Mouse (Mus musculus): ENCODE results near the gene Cep89. TPM values are rescaled to one million over a fixed set of nuclear protein-coding genes. Genes with fewer than 3 reads are reported as not detected.

Cep89 gene
- polyA plus RNA-seq, 1 experiment from 2014 or later = 25.5 TPM

GRCm38 (mm10) chr7:35448867-35449266 is 52.0 kb downstream of the Cep89 start:
- Histone ChIP-seq H3K4me2 (peak overlapping the region; percentile 12; the same call in 1 of the 2 replicates), H3K36me3 (no peaks in the 10 kb centered on the region), H3K27me3 (replicated peaks) (no peaks in the 10 kb centered on the region), H3K9ac (no peak overlapping the region), H3K27ac (no peak overlapping the region), H3K4me3 (no peak overlapping the region), H3K4me1 (peaks cover 11% of the 10 kb centered on the region), H3K9me3 (replicated peaks) (no peaks in the 10 kb centered on the region)
- no peak for ATAC-seq
- 55% methylated on average over 7 of the region's 7 CpGs for WGBS (ENCODE audit: insufficient replicate concordance)

GRCm38 (mm10) chr7:35456091-35456814 is 59.4 kb downstream of the Cep89 start:
- Histone ChIP-seq H3K9ac (no peak overlapping the region), H3K27ac (no peak overlapping the region), H3K4me3 (no peak overlapping the region), H3K36me3 (no peaks in the 10 kb centered on the region), H3K4me1 (no peaks in the 10 kb centered on the region), H3K4me2 (no peak overlapping the region), H3K9me3 (replicated peaks) (no peaks in the 10 kb centered on the region), H3K27me3 (replicated peaks) (no peaks in the 10 kb centered on the region)
- no peak for ATAC-seq
- WGBS (ENCODE audit: insufficient replicate concordance) = 57% methylated on average over 4 of the region's 4 CpGs

GRCm38 (mm10) chr7:35460971-35461370 is 64.1 kb downstream of the Cep89 start:
- 58% methylated on average over 4 of the region's 4 CpGs for WGBS (ENCODE audit: insufficient replicate concordance)
- ATAC-seq = no peak

GRCm38 (mm10) chr7:35465027-35465426 is 68.2 kb downstream of the Cep89 start:
- Histone ChIP-seq H3K4me1 (no peaks in the 10 kb centered on the region), H3K27ac (no peak overlapping the region), H3K27me3 (replicated peaks) (no peaks in the 10 kb centered on the region), H3K36me3 (no peaks in the 10 kb centered on the region), H3K9me3 (replicated peaks) (no peaks in the 10 kb centered on the region), H3K4me2 (no peak overlapping the region), H3K4me3 (no peak overlapping the region), H3K9ac (no peak overlapping the region)
- WGBS (ENCODE audit: insufficient replicate concordance) = 74% methylated on average over 5 of the region's 5 CpGs
- no peak for ATAC-seq

More at GRCm38 (mm10) chr7:35460971-35461370, 64.1 kb downstream of the Cep89 start:
- Histone ChIP-seq H3K4me2 (no peak overlapping the region), H3K4me3 (no peak overlapping the region), H3K4me1 (no peaks in the 10 kb centered on the region), H3K9ac (no peak overlapping the region), H3K36me3 (no peaks in the 10 kb centered on the region), H3K27ac (no peak overlapping the region), H3K27me3 (replicated peaks) (no peaks in the 10 kb centered on the region), H3K9me3 (replicated peaks) (no peaks in the 10 kb centered on the region)

- no peak overlapping the region for H3K27ac ChIP-seq
- H3K4me2 ChIP-seq = no peak overlapping the region
- H3K9me3 ChIP-seq (replicated peaks) = no peaks in the 10 kb centered on the region
- H3K4me3 ChIP-seq = no peak overlapping the region
- no peak for ATAC-seq
- H3K9ac ChIP-seq = no peak overlapping the region
- H3K4me1 ChIP-seq = no peaks in the 10 kb centered on the region
- 61% methylated on average over 2 of the region's 2 CpGs for WGBS (ENCODE audit: insufficient replicate concordance)
- no peaks in the 10 kb centered on the region for H3K27me3 ChIP-seq (replicated peaks)
- H3K36me3 ChIP-seq = no peaks in the 10 kb centered on the region
These were observed 71.0 kb downstream of the Cep89 start for GRCm38 (mm10) chr7:35467856-35468255.

GRCm38 (mm10) chr7:35470794-35471193 is 74.0 kb downstream of the Cep89 start:
- Histone ChIP-seq H3K27me3 (replicated peaks) (no peaks in the 10 kb centered on the region), H3K4me2 (no peak overlapping the region), H3K36me3 (no peaks in the 10 kb centered on the region), H3K27ac (no peak overlapping the region), H3K4me3 (no peak overlapping the region), H3K9me3 (replicated peaks) (no peaks in the 10 kb centered on the region), H3K4me1 (no peaks in the 10 kb centered on the region), H3K9ac (no peak overlapping the region)
- ATAC-seq = no peak
- 49% methylated on average over 4 of the region's 4 CpGs for WGBS (ENCODE audit: insufficient replicate concordance)

- Histone ChIP-seq H3K9me3 (replicated peaks) (no peaks in the 10 kb centered on the region), H3K9ac (no peak overlapping the region), H3K27me3 (replicated peaks) (no peaks in the 10 kb centered on the region), H3K4me1 (no peaks in the 10 kb centered on the region), H3K4me3 (no peak overlapping the region), H3K27ac (no peak overlapping the region), H3K36me3 (no peaks in the 10 kb centered on the region), H3K4me2 (no peak overlapping the region)
- WGBS (ENCODE audit: insufficient replicate concordance) = 54% methylated on average over 2 of the region's 2 CpGs
- ATAC-seq = no peak
These were observed 79.6 kb downstream of the Cep89 start for GRCm38 (mm10) chr7:35476457-35476856.

GRCm38 (mm10) chr7:35485126-35485525 is 88.3 kb downstream of the Cep89 start:
- no peak overlapping the region for H3K4me3 ChIP-seq
- H3K27me3 ChIP-seq (replicated peaks) = no peaks in the 10 kb centered on the region
- no peak overlapping the region for H3K9ac ChIP-seq
- WGBS (ENCODE audit: insufficient replicate concordance) = 73% methylated on average over 2 of the region's 2 CpGs
- ATAC-seq = no peak
- H3K4me1 ChIP-seq = no peaks in the 10 kb centered on the region
- H3K4me2 ChIP-seq = no peak overlapping the region
- no peak overlapping the region for H3K27ac ChIP-seq
- no peaks in the 10 kb centered on the region for H3K9me3 ChIP-seq (replicated peaks)
- no peaks in the 10 kb centered on the region for H3K36me3 ChIP-seq

GRCm38 (mm10) chr7:35486553-35486952 is 89.7 kb downstream of the Cep89 start:
- ATAC-seq = no peak
- no peak overlapping the region for H3K4me2 ChIP-seq
- H3K9ac ChIP-seq = no peak overlapping the region
- H3K27me3 ChIP-seq (replicated peaks) = no peaks in the 10 kb centered on the region
- H3K4me3 ChIP-seq = no peak overlapping the region
- H3K27ac ChIP-seq = no peak overlapping the region
- WGBS (ENCODE audit: insufficient replicate concordance) = 56% methylated on average over 8 of the region's 8 CpGs
- H3K9me3 ChIP-seq (replicated peaks) = no peaks in the 10 kb centered on the region
- H3K4me1 ChIP-seq = no peaks in the 10 kb centered on the region
- H3K36me3 ChIP-seq = no peaks in the 10 kb centered on the region

Other genes with a start within 250 kb of the Cep89 start
- 0.59 and 1.4 TPM in 2 replicates for gene Slc7a10, start 210.7 kb upstream of the Cep89 start, polyA plus RNA-seq (2016; fragmentation: Nextera tagmentation; extraction: Ambion mirVana)
- 0.81 and 1.3 TPM in 2 replicates for gene Lrp3, start 181.5 kb upstream of the Cep89 start, polyA plus RNA-seq (2016; fragmentation: Nextera tagmentation; extraction: Ambion mirVana)
- 9.6 and 10.6 TPM in 2 replicates for gene Gpatch1, start 78.6 kb upstream of the Cep89 start, polyA plus RNA-seq (2016; fragmentation: Nextera tagmentation; extraction: Ambion mirVana)
- gene Rhpn2, start 62.9 kb upstream of the Cep89 start, polyA plus RNA-seq (2016; fragmentation: Nextera tagmentation; extraction: Ambion mirVana) = 4.6 and 5.5 TPM in 2 replicates
- gene Faap24, start 199 bp upstream of the Cep89 start, polyA plus RNA-seq (2016; fragmentation: Nextera tagmentation; extraction: Ambion mirVana) = 34.4 and 34.7 TPM in 2 replicates
- 2.2 and 3.2 TPM in 2 replicates for gene Slc7a9, start 51.8 kb downstream of the Cep89 start, polyA plus RNA-seq (2016; fragmentation: Nextera tagmentation; extraction: Ambion mirVana)
- gene Tdrd12, start 140.7 kb downstream of the Cep89 start, polyA plus RNA-seq (2016; fragmentation: Nextera tagmentation; extraction: Ambion mirVana) = 0.30 TPM in 1 of 2 replicates, not detected in the other
- 99.9 and 102 TPM in 2 replicates for gene Nudt19, start 159.3 kb downstream of the Cep89 start, polyA plus RNA-seq (2016; fragmentation: Nextera tagmentation; extraction: Ambion mirVana)
- 0.06 and 0.11 TPM in 2 replicates for gene Rgs9bp, start 188.5 kb downstream of the Cep89 start, polyA plus RNA-seq (2016; fragmentation: Nextera tagmentation; extraction: Ambion mirVana)
- 43.1 and 45.5 TPM in 2 replicates for gene Ankrd27, start 189.2 kb downstream of the Cep89 start, polyA plus RNA-seq (2016; fragmentation: Nextera tagmentation; extraction: Ambion mirVana)